Mouse (Mus musculus): ENCODE measurements around the gene Fto.

Fto gene

GRCm38 (mm10) chr8:91524056-91524864 is 210.9 kb downstream of the Fto start:
- peak; percentile 34 for DNase-seq (ENCODE audit: extremely low spot score, low spot score)

- no peak for DNase-seq (ENCODE audit: extremely low spot score, low spot score)
Measured at GRCm38 (mm10) chr8:91524865-91525250, 211.5 kb downstream of the Fto start.

GRCm38 (mm10) chr8:91525342-91525817 is 212.1 kb downstream of the Fto start:
- peak; percentile 76 for DNase-seq (ENCODE audit: extremely low spot score, low spot score)

GRCm38 (mm10) chr8:91528967-91529366 is 215.6 kb downstream of the Fto start:
- no peak for DNase-seq (ENCODE audit: extremely low spot score, low spot score)

- no peak for DNase-seq (ENCODE audit: extremely low spot score, low spot score)
Measured at GRCm38 (mm10) chr8:91529699-91530098, 216.4 kb downstream of the Fto start.

GRCm38 (mm10) chr8:91530656-91531055 is 217.3 kb downstream of the Fto start:
- DNase-seq (ENCODE audit: extremely low spot score, low spot score) = no peak

- DNase-seq (ENCODE audit: extremely low spot score, low spot score) = peak; percentile 85
Measured at GRCm38 (mm10) chr8:91531971-91532370, 218.6 kb downstream of the Fto start.

- DNase-seq (ENCODE audit: extremely low spot score, low spot score) = peak; percentile 38
Measured at GRCm38 (mm10) chr8:91532671-91533436, 219.5 kb downstream of the Fto start.

GRCm38 (mm10) chr8:91534752-91535151 is 221.4 kb downstream of the Fto start:
- DNase-seq (ENCODE audit: extremely low spot score, low spot score) = no peak

- no peak for DNase-seq (ENCODE audit: extremely low spot score, low spot score)
Measured at GRCm38 (mm10) chr8:91538109-91538508, 224.8 kb downstream of the Fto start.

- no peak for DNase-seq (ENCODE audit: extremely low spot score, low spot score)
Measured at GRCm38 (mm10) chr8:91538892-91539291, 225.6 kb downstream of the Fto start.

GRCm38 (mm10) chr8:91539586-91539985 is 226.3 kb downstream of the Fto start:
- no peak for DNase-seq (ENCODE audit: extremely low spot score, low spot score)

GRCm38 (mm10) chr8:91541229-91541628 is 227.9 kb downstream of the Fto start:
- no peak for DNase-seq (ENCODE audit: extremely low spot score, low spot score)

- DNase-seq (ENCODE audit: extremely low spot score, low spot score) = no peak
Measured at GRCm38 (mm10) chr8:91545561-91545960, 232.2 kb downstream of the Fto start.

- DNase-seq (ENCODE audit: extremely low spot score, low spot score) = no peak
Measured at GRCm38 (mm10) chr8:91546599-91546998, 233.3 kb downstream of the Fto start.

- no peak for DNase-seq (ENCODE audit: extremely low spot score, low spot score)
Measured at GRCm38 (mm10) chr8:91550131-91550530, 236.8 kb downstream of the Fto start.

GRCm38 (mm10) chr8:91551166-91551765 is 237.9 kb downstream of the Fto start:
- DNase-seq (ENCODE audit: extremely low spot score, low spot score) = no peak

GRCm38 (mm10) chr8:91551775-91552538 is 238.6 kb downstream of the Fto start:
- DNase-seq (ENCODE audit: extremely low spot score, low spot score) = no peak

GRCm38 (mm10) chr8:91552635-91553034 is 239.3 kb downstream of the Fto start:
- DNase-seq (ENCODE audit: extremely low spot score, low spot score) = no peak

GRCm38 (mm10) chr8:91553387-91553786 is 240.1 kb downstream of the Fto start:
- DNase-seq (ENCODE audit: extremely low spot score, low spot score) = no peak

- no peak for DNase-seq (ENCODE audit: extremely low spot score, low spot score)
Measured at GRCm38 (mm10) chr8:91557041-91557587, 243.8 kb downstream of the Fto start.
